Mouse (Mus musculus): Measurements from ENCODE around the gene Fam19a1.

Fam19a1 gene

GRCm38 (mm10) chr6:96254815-96255214, 141.9 kb downstream of the Fam19a1 start:
- in situ Hi-C loops (cut with MboI, MseI), result no loop called here

GRCm38 (mm10) chr6:96258651-96259050, 145.7 kb downstream of the Fam19a1 start:
- in situ Hi-C loops (cut with MboI, MseI), result no loop called here

GRCm38 (mm10) chr6:96266456-96266855, 153.5 kb downstream of the Fam19a1 start:
- in situ Hi-C loops (cut with MboI, MseI), result no loop called here

GRCm38 (mm10) chr6:96268788-96269187, 155.8 kb downstream of the Fam19a1 start:
- in situ Hi-C loops (cut with MboI, MseI), result no loop called here

- in situ Hi-C loops (cut with MboI, MseI), result no loop called here
These were observed 157.5 kb downstream of the Fam19a1 start for GRCm38 (mm10) chr6:96270436-96270835.

GRCm38 (mm10) chr6:96283731-96284130, 170.8 kb downstream of the Fam19a1 start:
- in situ Hi-C loops (cut with MboI, MseI), result no loop called here

GRCm38 (mm10) chr6:96284590-96284989, 171.6 kb downstream of the Fam19a1 start:
- in situ Hi-C loops (cut with MboI, MseI), result no loop called here

GRCm38 (mm10) chr6:96286276-96286675, 173.3 kb downstream of the Fam19a1 start:
- in situ Hi-C loops (cut with MboI, MseI), result no loop called here

- in situ Hi-C loops (cut with MboI, MseI), result no loop called here
These were observed 174.4 kb downstream of the Fam19a1 start for GRCm38 (mm10) chr6:96287377-96287776.

GRCm38 (mm10) chr6:96289672-96290071, 176.7 kb downstream of the Fam19a1 start:
- in situ Hi-C loops (cut with MboI, MseI), result no loop called here

- in situ Hi-C loops (cut with MboI, MseI), result no loop called here
These were observed 234.5 kb downstream of the Fam19a1 start for GRCm38 (mm10) chr6:96347491-96347890.

- in situ Hi-C loops (cut with MboI, MseI), result loop anchor here in 1 of 2 experiments (10.0 kb wide), 1 partner anchor 1855 kb away; no protein-coding TSS in a partner anchor
These were observed 236.6 kb downstream of the Fam19a1 start for GRCm38 (mm10) chr6:96349446-96350025.

- in situ Hi-C loops (cut with MboI, MseI), result no loop called here
These were observed 256.6 kb downstream of the Fam19a1 start for GRCm38 (mm10) chr6:96369544-96369943.

GRCm38 (mm10) chr6:96372848-96373247, 259.9 kb downstream of the Fam19a1 start:
- in situ Hi-C loops (cut with MboI, MseI), result no loop called here

GRCm38 (mm10) chr6:96373274-96373673, 260.3 kb downstream of the Fam19a1 start:
- in situ Hi-C loops (cut with MboI, MseI), result no loop called here

GRCm38 (mm10) chr6:96376773-96377172, 263.8 kb downstream of the Fam19a1 start:
- in situ Hi-C loops (cut with MboI, MseI), result no loop called here

GRCm38 (mm10) chr6:96379229-96379628, 266.3 kb downstream of the Fam19a1 start:
- in situ Hi-C loops (cut with MboI, MseI), result no loop called here

GRCm38 (mm10) chr6:96384441-96384840, 271.5 kb downstream of the Fam19a1 start:
- in situ Hi-C loops (cut with MboI, MseI), result loop anchor here in 1 of 2 experiments (10.0 kb wide), 1 partner anchor 2000 kb away; no protein-coding TSS in a partner anchor

GRCm38 (mm10) chr6:96418866-96419265, 305.9 kb downstream of the Fam19a1 start:
- in situ Hi-C loops (cut with MboI, MseI), result no loop called here

GRCm38 (mm10) chr6:96419704-96420382, 306.9 kb downstream of the Fam19a1 start:
- in situ Hi-C loops (cut with MboI, MseI), result no loop called here

- in situ Hi-C loops (cut with MboI, MseI), result no loop called here
These were observed 307.6 kb downstream of the Fam19a1 start for GRCm38 (mm10) chr6:96420515-96420914.

GRCm38 (mm10) chr6:96429390-96429789, 316.4 kb downstream of the Fam19a1 start:
- in situ Hi-C loops (cut with MboI, MseI), result no loop called here

- in situ Hi-C loops (cut with MboI, MseI), result no loop called here
These were observed 319.4 kb downstream of the Fam19a1 start for GRCm38 (mm10) chr6:96432397-96432796.
